Mouse (Mus musculus) brain, embryonic 18.5 days (tissue): Measurements from ENCODE around the gene Mapk1ip1l.
"Not testable (repeated sequence)": the region's sequence is repeated elsewhere in the genome, so short reads cannot be mapped to it uniquely, and the experiment has no call there.

Experiments
- DNase-seq: peaks from one replicate; pipeline ENCODE4 v3.0.0-alpha.2; 2012; ENCODE audit warnings: low read depth, low spot score

Gene Mapk1ip1l

GRCm38 (mm10) chr14:47304814-47305405 lies 6.8 kb downstream of the Mapk1ip1l start:
- no peak for DNase-seq

GRCm38 (mm10) chr14:47305933-47306332 lies 7.9 kb downstream of the Mapk1ip1l start:
- DNase-seq, result no peak

DNA sequence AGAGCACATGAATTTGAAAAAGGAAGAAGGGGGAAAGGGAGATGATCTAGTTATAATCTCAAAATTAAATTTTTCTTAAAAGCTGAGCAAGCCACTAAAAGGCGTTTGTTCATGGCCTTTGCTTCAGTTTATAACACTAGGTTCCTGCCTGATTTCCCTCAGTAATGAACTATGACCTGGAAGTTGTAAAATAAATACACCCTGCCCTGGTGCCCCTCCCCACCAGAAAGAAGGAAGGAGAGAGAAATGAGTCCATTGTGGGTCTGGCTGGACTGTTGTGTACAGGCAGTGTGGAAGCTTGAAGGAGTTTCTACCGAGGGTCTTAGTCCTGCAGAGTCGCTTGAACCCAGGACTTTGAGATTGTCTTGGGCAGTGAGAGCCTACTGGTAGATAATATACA lies 9.6 kb downstream of the Mapk1ip1l start:
- no peak for DNase-seq

GRCm38 (mm10) chr14:47309061-47309460 lies 11.0 kb downstream of the Mapk1ip1l start:
- DNase-seq, result no peak

- DNase-seq, result no peak
Measured at GRCm38 (mm10) chr14:47310342-47311181, 12.5 kb downstream of the Mapk1ip1l start.

GRCm38 (mm10) chr14:47319362-47319761 lies 21.3 kb downstream of the Mapk1ip1l start:
- no peak for DNase-seq

GRCm38 (mm10) chr14:47321581-47321980 lies 23.5 kb downstream of the Mapk1ip1l start:
- not testable (repeated sequence) for DNase-seq

GRCm38 (mm10) chr14:47325965-47326761 lies 28.1 kb downstream of the Mapk1ip1l start:
- DNase-seq, result no peak

- DNase-seq, result no peak
Measured at GRCm38 (mm10) chr14:47327347-47327746, 29.3 kb downstream of the Mapk1ip1l start.

- no peak for DNase-seq
Measured at GRCm38 (mm10) chr14:47331920-47332319, 33.9 kb downstream of the Mapk1ip1l start.

- DNase-seq, result no peak
Measured at GRCm38 (mm10) chr14:47334819-47335218, 36.8 kb downstream of the Mapk1ip1l start.

GRCm38 (mm10) chr14:47335300-47335699 lies 37.2 kb downstream of the Mapk1ip1l start:
- no peak for DNase-seq

DNA sequence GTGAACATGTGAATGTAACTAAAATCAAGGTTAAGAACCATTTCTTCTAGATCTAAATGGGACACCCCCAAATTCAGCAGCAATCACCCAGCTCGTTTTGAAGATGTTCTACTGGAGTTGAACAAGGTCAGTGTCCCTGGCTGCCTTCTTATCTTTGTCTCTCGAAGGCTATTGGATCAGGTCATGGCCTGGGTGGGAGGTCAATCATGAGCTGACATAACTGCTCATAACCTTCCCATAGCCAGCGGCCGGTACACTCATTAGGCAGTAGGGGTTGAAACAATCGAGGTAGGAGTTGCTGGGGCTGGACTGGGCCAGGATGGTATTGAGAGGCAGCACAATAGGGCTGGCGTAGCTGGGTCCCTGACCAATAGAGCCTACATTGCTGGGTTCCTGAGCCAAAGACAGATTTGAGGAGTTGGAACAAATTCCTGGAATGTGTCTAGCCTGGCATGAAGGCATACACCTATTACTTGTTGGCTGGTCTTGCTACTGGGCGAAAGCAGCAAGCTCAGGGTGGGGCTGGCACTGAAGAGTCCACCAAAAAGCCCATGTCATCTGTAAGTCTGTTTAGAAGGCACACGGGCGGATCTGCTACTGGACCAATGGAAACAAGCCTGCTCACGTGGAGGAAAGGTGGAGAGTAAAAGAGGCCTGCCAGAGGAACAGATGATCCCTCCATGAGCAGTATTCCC lies 42.3 kb downstream of the Mapk1ip1l start:
- no peak for DNase-seq

DNA sequence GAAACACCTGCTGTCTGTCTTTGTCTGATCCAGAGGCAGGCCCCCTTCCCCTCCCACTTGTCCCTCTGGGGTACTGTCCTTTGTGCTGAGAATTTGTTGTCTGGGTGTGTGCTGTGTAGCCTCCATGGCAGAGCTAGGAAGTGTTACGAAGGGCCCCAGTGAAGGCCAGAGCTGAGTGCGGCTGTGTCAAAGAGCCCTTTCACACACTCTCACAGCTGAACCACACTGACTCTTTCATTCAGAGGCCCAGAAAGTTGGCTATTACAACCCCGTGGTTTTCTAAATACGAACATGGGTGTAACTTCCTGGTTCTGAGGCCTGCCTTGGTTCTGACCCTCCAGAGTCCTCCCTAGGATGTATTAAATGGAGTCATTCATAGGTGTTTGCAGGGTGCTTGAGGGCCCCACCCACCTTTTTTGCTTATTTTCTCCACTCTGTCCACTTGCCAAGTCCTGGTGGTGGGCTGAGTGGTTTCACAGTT lies 43.8 kb downstream of the Mapk1ip1l start:
- no peak for DNase-seq

GRCm38 (mm10) chr14:47346715-47347114 lies 48.6 kb downstream of the Mapk1ip1l start:
- no peak for DNase-seq

DNA sequence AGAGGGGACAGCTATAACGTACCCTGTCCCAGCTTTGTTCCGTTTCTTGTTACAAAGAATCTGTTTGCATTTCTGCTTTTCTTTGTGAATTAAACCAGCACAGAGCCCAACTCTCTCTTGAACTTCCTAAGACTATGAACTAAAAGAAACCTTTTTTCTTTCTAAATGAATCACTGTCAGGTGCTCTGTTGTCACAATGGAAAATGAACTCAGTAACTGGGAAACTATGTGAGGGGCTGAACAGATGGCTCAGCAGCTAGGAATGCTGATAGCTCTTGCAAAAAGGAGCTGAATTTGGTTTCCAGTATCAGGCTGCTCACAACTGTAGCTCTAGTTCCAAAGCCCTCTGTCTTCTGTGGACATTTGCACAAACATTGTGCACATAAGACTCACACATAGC lies 52.9 kb downstream of the Mapk1ip1l start:
- DNase-seq, result no peak

DNA sequence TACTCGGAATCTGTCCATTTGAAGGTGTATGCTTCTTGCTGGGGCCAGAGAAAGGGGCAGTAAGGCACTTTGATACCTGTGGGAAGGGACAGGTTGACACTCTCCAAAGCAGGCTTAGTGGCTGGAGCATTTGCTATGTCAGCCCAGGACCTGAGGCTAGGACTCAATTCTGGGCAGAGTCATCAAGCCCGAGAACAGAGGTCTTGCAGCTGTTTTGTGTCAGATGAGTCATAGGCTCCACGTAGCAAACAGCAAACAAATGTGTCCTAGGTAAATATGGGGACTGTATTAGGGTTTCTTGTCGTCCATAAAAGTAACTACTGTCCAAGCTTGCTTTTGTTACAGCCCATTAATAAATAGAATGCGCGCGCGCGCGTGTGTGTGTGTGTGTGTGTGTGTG lies 54.2 kb downstream of the Mapk1ip1l start:
- no peak for DNase-seq

DNA sequence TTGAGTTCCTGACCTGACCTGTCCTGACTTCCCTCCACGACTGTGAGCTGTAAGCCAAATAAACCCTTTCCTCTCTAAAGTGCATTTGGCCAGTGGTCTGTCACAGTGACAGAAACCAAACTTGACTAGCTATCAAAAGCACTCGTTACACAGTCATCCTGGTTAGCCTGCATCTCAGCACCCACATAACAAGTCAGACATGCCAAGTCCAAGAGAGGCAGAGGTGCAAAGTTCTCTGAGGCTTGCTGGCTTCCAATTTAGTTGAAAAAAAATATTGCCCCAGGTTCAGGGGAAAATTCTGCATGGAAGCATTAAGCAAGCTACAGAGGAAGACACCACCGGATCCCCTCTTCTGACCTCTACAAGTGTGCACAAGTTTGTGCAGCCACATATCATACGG lies 55.2 kb downstream of the Mapk1ip1l start:
- DNase-seq, result no peak

DNA sequence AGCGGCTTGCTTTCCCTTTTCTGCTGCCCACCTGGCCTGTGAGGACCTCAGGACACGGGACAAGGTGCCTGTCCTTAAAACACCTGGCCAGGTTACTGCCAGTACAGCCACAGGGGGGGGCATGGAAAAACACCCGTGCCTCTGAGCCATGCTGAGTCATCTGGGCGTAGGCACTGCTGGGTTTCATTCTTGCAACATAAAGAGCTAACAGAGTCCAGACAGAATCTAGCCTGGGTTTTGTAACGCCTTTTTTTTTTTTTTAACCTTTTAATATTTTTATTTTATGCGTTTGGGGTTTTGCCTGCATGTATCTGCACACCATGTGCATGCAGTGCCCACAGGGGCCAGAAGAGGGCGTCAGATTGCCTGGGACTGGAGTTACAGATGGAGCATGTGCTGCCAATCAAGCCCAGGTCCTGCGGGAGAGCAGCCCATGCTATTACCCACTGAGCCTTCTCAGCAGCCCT lies 56.1 kb downstream of the Mapk1ip1l start:
- DNase-seq, result no peak

DNA sequence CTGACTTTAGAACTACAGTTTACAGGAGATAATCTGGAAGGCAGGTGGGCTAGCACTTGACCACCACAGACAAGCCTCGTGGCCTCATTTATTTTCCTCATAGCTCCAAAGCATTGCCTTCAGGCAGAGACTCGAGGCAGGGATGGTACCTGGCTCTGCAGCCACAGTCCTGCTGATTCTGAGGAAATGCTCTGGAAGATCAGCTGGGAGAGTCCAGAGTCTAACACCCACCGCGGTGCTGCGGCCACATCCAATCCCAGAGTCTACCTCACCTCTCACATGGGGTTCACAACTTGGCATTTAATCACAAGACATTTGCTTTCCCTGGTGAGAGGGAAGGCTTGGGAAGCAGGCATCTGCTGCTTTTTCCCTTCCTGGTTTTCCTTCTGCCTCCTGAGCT lies 56.9 kb downstream of the Mapk1ip1l start:
- DNase-seq, result no peak

DNA sequence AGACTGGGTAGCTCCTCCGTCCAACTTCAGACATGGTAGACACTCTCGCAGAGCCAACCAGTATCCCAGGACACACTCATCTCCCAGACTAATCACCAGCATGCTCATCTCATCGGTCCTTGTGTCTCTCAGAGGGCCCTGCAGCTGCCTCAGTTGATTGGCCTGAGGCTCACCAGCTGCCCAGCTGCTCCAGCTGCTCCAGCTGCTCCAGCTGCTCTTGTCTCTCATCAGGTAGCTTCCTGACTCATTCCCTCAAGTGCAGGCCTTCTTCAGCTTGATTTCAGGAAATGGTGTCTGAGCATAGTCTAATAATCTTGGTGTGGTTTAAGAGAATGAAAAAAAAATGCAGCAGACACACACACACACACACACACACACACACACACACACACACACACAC lies 58.6 kb downstream of the Mapk1ip1l start:
- DNase-seq, result no peak

- DNase-seq, result no peak
Measured at GRCm38 (mm10) chr14:47359610-47360009, 61.5 kb downstream of the Mapk1ip1l start.
